Mouse (Mus musculus): Measurements from ENCODE around the gene Rgs9bp. TPM values are rescaled to one million over a fixed set of nuclear protein-coding genes. Genes with fewer than 3 reads are reported as not detected.
"Not testable (repeated sequence)": the region's sequence is repeated elsewhere in the genome, so short reads cannot be mapped to it uniquely, and the experiment has no call there.

The Rgs9bp gene
- total RNA-seq, 1 experiment from 2014 or later, result 0.37 TPM

GRCm38 (mm10) chr7:35583476-35584025 is 1.8 kb downstream of the Rgs9bp start:
- DNase-seq, result peak; percentile 17

GRCm38 (mm10) chr7:35582719-35583118 is 2.7 kb downstream of the Rgs9bp start:
- no peak for DNase-seq

GRCm38 (mm10) chr7:35579849-35580248 is 5.5 kb downstream of the Rgs9bp start:
- peak; percentile 69 for DNase-seq

GRCm38 (mm10) chr7:35570883-35571282 is 14.5 kb downstream of the Rgs9bp start:
- DNase-seq, result not testable (repeated sequence)

GRCm38 (mm10) chr7:35569724-35570123 is 15.7 kb downstream of the Rgs9bp start:
- not testable (repeated sequence) for DNase-seq

GRCm38 (mm10) chr7:35565965-35566364 is 19.4 kb downstream of the Rgs9bp start:
- not testable (repeated sequence) for DNase-seq

- not testable (repeated sequence) for DNase-seq
These were observed 20.5 kb downstream of the Rgs9bp start for GRCm38 (mm10) chr7:35564872-35565271.

- no peak for DNase-seq
These were observed 21.1 kb downstream of the Rgs9bp start for GRCm38 (mm10) chr7:35564067-35564865.

- no peak for DNase-seq
These were observed 22.3 kb downstream of the Rgs9bp start for GRCm38 (mm10) chr7:35563071-35563470.

- no peak for DNase-seq
These were observed 25.5 kb downstream of the Rgs9bp start for GRCm38 (mm10) chr7:35559838-35560237.

GRCm38 (mm10) chr7:35558681-35559080 is 26.7 kb downstream of the Rgs9bp start:
- no peak for DNase-seq

- no peak for DNase-seq
These were observed 27.8 kb downstream of the Rgs9bp start for GRCm38 (mm10) chr7:35557577-35557976.

- DNase-seq, result no peak
These were observed 28.5 kb downstream of the Rgs9bp start for GRCm38 (mm10) chr7:35556905-35557304.

GRCm38 (mm10) chr7:35556205-35556603 is 29.2 kb downstream of the Rgs9bp start, which contains the start of gene Nudt19:
Nudt19 (minus strand) TSS chr7:35556304.
- DNase-seq, result no peak

- peak; percentile 96 for DNase-seq
These were observed 29.9 kb downstream of the Rgs9bp start for GRCm38 (mm10) chr7:35555224-35556204.

- DNase-seq, result peak; percentile 49
These were observed 30.7 kb downstream of the Rgs9bp start for GRCm38 (mm10) chr7:35554605-35555175.

GRCm38 (mm10) chr7:35553751-35554604 is 31.4 kb downstream of the Rgs9bp start:
- DNase-seq, result peak; percentile 59

GRCm38 (mm10) chr7:35545881-35546280 is 39.5 kb downstream of the Rgs9bp start:
- DNase-seq, result peak; percentile 79

GRCm38 (mm10) chr7:35537562-35537961 is 47.8 kb downstream of the Rgs9bp start, which contains the start of gene Tdrd12:
Tdrd12 (minus strand) TSS chr7:35537745.
- no peak for DNase-seq

- no peak for DNase-seq
These were observed 49.5 kb downstream of the Rgs9bp start for GRCm38 (mm10) chr7:35535750-35536512.
